Mouse (Mus musculus): ENCODE results near the gene Xiap.
"Not testable (repeated sequence)": the region's sequence is repeated elsewhere in the genome, so short reads cannot be mapped to it uniquely, and the experiment has no call there.

The Xiap gene

GRCm38 (mm10) chrX:42059282-42060068 is at the start of gene Xiap:
Gene Xiap (plus strand): TSS chrX:42059679.
- in situ Hi-C loops (cut with MboI, MseI) = no loop called here

GRCm38 (mm10) chrX:42012677-42013208 is 46.7 kb upstream of the Xiap start:
- in situ Hi-C loops (cut with MboI, MseI) = no loop called here

- in situ Hi-C loops (cut with MboI, MseI) = no loop called here
Observed at GRCm38 (mm10) chrX:42013776-42014175, 45.7 kb upstream of the Xiap start.

GRCm38 (mm10) chrX:42014502-42014901 is 45.0 kb upstream of the Xiap start:
- in situ Hi-C loops (cut with MboI, MseI) = no loop called here

GRCm38 (mm10) chrX:42018030-42018429 is 41.4 kb upstream of the Xiap start:
- in situ Hi-C loops (cut with MboI, MseI) = no loop called here

DNA sequence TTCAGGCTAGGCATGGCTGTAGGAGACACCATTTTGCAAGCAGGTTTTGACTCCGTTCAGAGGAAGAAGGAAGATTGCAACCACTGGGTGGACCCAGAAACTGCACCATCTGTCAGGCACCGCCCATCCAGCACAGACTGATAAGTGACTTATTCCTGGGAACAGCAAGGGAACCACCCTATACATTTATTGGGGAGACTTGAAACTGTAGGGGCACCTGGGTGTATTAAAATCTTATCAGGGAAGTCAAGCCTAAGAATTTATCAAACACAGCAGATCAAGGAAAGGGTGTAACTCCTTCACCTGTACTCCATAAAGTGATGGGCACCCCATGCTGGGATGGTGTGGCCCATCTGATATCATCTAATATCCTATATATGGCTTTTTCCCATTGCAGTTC is 40.0 kb upstream of the Xiap start:
- in situ Hi-C loops (cut with MboI, MseI) = no loop called here

- in situ Hi-C loops (cut with MboI, MseI) = not testable (repeated sequence)
Observed at GRCm38 (mm10) chrX:42025802-42026440, 33.6 kb upstream of the Xiap start.

DNA sequence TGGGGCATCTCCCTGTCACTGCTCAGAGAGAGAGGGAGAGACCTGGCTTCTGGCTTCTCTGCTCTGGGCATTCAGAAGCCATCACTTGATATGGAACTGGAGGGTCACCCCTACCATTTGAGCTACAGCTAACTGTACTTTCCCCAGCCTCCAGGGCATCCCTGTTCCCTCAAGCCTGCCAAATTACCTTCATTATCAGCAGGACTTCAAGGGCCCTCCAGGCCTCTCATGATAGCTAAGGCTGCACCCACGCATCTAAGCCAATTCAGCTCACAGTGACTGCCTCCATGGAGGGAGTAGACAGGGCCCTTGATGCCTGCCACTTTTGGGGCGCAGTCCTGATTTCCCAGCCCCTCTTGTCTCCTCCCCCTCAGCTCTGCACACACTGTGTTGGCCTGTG is 32.5 kb upstream of the Xiap start:
- in situ Hi-C loops (cut with MboI, MseI) = not testable (repeated sequence)

GRCm38 (mm10) chrX:42033111-42033693 is 26.3 kb upstream of the Xiap start:
- in situ Hi-C loops (cut with MboI, MseI) = no loop called here

- in situ Hi-C loops (cut with MboI, MseI) = no loop called here
Observed at GRCm38 (mm10) chrX:42033911-42034310, 25.6 kb upstream of the Xiap start.

- in situ Hi-C loops (cut with MboI, MseI) = no loop called here
Observed at GRCm38 (mm10) chrX:42039481-42039880, 20.0 kb upstream of the Xiap start.

- in situ Hi-C loops (cut with MboI, MseI) = no loop called here
Observed at GRCm38 (mm10) chrX:42044935-42045334, 14.5 kb upstream of the Xiap start.

GRCm38 (mm10) chrX:42050652-42051643 is 8.5 kb upstream of the Xiap start:
- in situ Hi-C loops (cut with MboI, MseI) = no loop called here

DNA sequence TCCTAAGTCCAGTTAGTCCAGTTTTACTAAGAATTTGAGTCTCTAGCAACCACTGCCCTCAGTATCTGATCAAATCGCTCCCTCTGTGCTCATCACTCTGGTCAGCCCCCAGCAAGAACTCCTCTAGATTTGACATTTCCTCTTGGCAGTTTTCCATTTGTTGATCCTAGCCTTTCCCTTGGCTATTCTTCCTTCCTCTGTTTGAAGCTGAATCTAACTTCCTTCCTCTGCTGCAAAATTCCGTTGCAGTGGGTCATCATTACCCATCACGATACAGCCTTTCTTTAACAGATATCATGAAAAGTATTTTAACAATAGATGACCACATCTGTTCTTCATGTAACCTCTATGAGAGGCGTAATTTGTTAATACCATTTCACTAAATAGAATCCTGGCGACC is 2.5 kb upstream of the Xiap start:
- in situ Hi-C loops (cut with MboI, MseI) = no loop called here

GRCm38 (mm10) chrX:42057873-42058272 is 1.6 kb upstream of the Xiap start:
- in situ Hi-C loops (cut with MboI, MseI) = no loop called here

GRCm38 (mm10) chrX:42063621-42064020 is 4.1 kb downstream of the Xiap start:
- in situ Hi-C loops (cut with MboI, MseI) = no loop called here

DNA sequence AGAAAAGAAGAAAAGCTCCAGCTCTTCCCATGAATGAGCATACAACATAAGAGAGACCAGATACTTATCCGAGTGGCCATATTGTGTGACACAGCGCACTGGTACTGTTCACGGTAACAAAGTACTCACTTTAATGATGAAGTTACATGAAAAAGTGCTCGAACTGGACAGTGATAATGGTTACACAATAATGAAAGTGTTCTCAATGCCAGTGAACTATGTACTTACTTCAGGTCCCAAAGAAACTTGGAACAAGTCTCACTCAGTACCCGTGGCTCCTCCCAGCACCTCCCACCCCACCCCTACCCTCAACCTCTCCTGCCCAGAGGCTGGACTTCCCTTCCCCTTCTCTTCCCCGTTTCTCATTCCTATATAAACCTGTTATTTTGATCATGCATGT is 5.6 kb downstream of the Xiap start:
- in situ Hi-C loops (cut with MboI, MseI) = no loop called here

DNA sequence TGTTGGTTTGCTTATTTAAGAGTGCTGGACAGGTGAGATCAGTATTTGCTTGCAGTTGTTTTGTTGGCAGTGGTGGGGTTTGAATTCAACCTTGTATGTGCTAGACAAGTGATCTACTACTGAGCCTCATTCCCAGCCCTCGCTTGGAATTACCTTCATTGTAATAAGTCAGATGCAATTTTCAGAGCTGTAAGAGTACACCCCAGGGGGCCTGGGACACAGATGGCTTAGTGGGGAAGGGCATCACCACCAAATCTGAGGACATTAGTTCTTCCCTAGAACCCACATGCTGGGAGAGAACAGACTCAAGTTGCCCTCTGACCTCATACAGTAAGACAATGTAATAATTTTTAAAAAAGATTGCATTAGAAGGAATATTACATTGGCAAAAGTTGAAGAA is 7.3 kb downstream of the Xiap start:
- in situ Hi-C loops (cut with MboI, MseI) = no loop called here

GRCm38 (mm10) chrX:42067791-42068200 is 8.3 kb downstream of the Xiap start:
- in situ Hi-C loops (cut with MboI, MseI) = no loop called here

DNA sequence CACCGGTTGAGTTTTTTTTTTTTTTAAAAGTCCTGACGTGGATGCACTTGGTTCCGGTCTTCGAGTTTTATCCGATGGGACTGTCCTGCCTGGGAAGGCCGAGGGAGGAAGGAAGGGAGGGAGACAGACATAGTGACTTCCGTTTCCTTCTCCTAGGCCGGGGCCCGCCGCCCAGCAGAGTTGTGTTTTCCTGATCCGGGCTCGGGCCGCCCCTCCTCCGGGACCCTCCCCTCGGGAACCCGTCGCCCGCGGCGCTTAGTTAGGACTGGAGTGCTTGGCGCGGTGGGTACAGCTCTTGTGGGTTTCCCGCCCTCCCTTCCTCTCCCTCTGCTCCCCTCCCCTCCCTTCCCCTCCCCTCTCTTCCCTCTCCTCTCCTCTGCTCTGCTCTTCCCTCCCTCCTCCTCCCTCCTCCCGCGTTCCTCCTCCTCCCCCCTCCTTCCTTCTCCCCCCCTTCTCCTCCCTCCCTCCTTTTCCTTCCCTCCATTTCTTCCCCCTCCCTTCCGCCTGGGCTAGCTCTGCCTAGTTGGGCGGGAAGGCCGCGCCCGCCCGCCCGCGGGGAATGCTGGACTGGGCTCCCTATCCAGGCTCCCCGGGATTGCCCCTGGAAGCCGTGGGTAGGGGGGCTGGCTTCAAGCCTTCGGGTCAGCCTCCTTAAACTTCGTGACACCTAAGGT is 8.9 kb downstream of the Xiap start:
- in situ Hi-C loops (cut with MboI, MseI) = no loop called here

DNA sequence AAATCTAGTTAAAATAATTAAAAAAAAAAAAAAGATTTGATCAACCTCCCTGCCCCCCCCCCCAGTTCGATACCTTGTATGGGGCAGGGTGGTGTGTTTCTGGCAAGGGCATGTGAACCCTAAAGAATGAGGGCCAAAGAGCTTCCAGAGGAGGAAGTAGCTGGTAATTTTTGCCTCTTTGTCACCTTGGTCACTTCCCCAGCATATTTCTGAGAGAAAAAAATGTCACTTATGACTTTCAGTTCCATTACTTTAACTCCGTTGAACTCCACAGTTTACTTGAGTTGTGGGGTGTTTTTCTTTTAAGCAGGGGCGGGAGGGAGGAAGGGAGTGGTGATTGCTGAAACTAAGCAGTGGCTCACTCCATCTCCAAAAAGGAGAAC is 9.4 kb downstream of the Xiap start:
- in situ Hi-C loops (cut with MboI, MseI) = no loop called here
